In the genomic region with DNA sequence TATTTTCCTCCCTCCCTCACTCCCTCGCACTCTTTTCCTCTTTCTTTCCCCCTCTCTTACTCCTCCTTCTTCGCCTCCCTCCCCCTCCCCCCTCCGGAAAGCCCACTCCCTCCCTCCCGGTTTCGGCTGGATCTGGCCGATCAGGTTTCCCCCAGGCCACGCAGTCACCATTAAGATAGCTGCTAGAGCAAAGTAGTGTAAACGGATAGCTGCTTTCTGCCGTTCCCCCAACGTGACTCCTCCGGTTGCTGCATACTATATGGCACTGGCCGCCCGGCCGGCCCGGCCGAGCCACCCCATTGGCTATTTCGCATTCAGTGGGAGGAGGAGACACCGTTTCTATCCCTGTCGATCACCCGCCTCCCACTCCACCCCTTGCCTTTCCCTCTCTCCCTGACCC, we compare ENCODE assay signal across 8 mouse cellular contexts. TPM values are rescaled to one million over a fixed set of nuclear protein-coding genes. Genes with fewer than 3 reads are reported as not detected.
DNase-seq lines count a peak whose midpoint lies in the region; ATAC-seq lines count a peak whose summit lies in the region.

Gene Six4, minus strand, starts transcription at position 261 of the 400 bp plus-strand sequence.

- WGBS in hindbrain, embryonic 12.5 days, result 1% methylated on average over 20 of the region's 20 CpGs

- peak within 1 kb of the TSS; percentile 77 for H3K9ac ChIP-seq in hindbrain, embryonic 12.5 days

- DNase-seq in ZHBTc4 (ENCODE audit: low read depth, low spot score), result peak; percentile 94
- DNase-seq in cerebellum, adult 9-11 months, result peak; percentile 86
- DNase-seq in frontal cortex, postnatal 25 days (ENCODE audit: low spot score in 2 of 2), result peak; percentile 3 to 11
- peak; percentile 20 to 36 for DNase-seq in layer of hippocampus, postnatal 36 days
- peak; percentile 70 for DNase-seq in lung, postnatal 25 days (ENCODE audit: low spot score)
- peak; percentile 66 for DNase-seq in right cerebral cortex, adult 18-20 months
- DNase-seq in spleen, postnatal 14 days (ENCODE audit: low spot score in 2 of 2), result no peak

- H3K9me3 ChIP-seq in hindbrain, embryonic 12.5 days (replicated peaks), result no peaks in the 10 kb centered on the region

- H3K4me2 ChIP-seq in hindbrain, embryonic 12.5 days (replicated peaks), result peak within 1 kb of the TSS; percentile 99

- peaks cover 19% of the 10 kb centered on the region for H3K27me3 ChIP-seq in hindbrain, embryonic 12.5 days

- peak within 1 kb of the TSS; percentile 75 for H3K4me3 ChIP-seq in hindbrain, embryonic 12.5 days

- peak within 1 kb of the TSS; percentile 87 for H3K27ac ChIP-seq in hindbrain, embryonic 12.5 days

- H3K4me1 ChIP-seq in hindbrain, embryonic 12.5 days, result peaks cover 21% of the 10 kb centered on the region

- ATAC-seq in hindbrain, embryonic 12.5 days (ENCODE audit: low FRiP score), result peak; percentile 90

- 0 out of 2 replicates have a peak, but pooled peaks cover 7% of the 10 kb centered on the region for H3K36me3 ChIP-seq in hindbrain, embryonic 12.5 days

RNA-seq across cellular contexts. Expression of gene Six4, which starts in this region (rescaled TPM):
- 6.0 and 6.4 TPM in 2 replicates for polyA plus RNA-seq in hindbrain, embryonic 12.5 days (2016; fragmentation: Nextera tagmentation; extraction: Ambion mirVana)
- under 1 TPM; 0.85 to 0.86 TPM for total RNA-seq in layer of hippocampus, postnatal 36 days (2021)

Comparison
In these comparisons a context has a peak if more than half of its experiments do, and no peak if none do; other contexts are left out.
1. Peak in DNase-seq in layer of hippocampus, postnatal 36 days; RNA of the gene not detected or under 1 TPM.
2. DNase-seq: peak in ZHBTc4 (single experiment), cerebellum, adult 9-11 months (single experiment), frontal cortex, postnatal 25 days (2 of 2), lung, postnatal 25 days (single experiment) and right cerebral cortex, adult 18-20 months (single experiment); none in spleen, postnatal 14 days (0 of 2).